Mouse (Mus musculus) neural tube, embryonic 13.5 days (tissue): ENCODE data around the gene Ildr1. TPM values are rescaled to one million over a fixed set of nuclear protein-coding genes. Genes with fewer than 3 reads are reported as not detected.
A peak's percentile ranks its signal among the peaks of the same experiment; 100 is the strongest.

Experiments used
- ATAC-seq: fragments of 200-750 bp; cut with Nextera tagmentation; 2 replicates; pipeline ENCODE4 v1.8.0; 2017; ENCODE audit warnings: low read depth, mild to moderate bottlenecking, moderate TSS enrichment, moderate library complexity
- H3K27ac ChIP-seq: fragments of 300-500 bp; sonication (generic); replicated peaks from 2 replicates; pipeline ENCODE4 v1.5.1; 2015; ENCODE audit warnings: moderate library complexity, mild to moderate bottlenecking, inconsistent platforms
- H3K27me3 ChIP-seq: fragments of 300-500 bp; sonication (generic); 2 replicates; pipeline ENCODE4 v1.6.1; 2015; ENCODE audit warnings: mild to moderate bottlenecking, inconsistent platforms
- H3K36me3 ChIP-seq: fragments of 300-500 bp; sonication (generic); 2 replicates; pipeline ENCODE4 v1.6.1; 2015; ENCODE audit warnings: mild to moderate bottlenecking, inconsistent platforms
- H3K4me1 ChIP-seq: fragments of 300-500 bp; sonication (generic); replicated peaks from 2 replicates; pipeline ENCODE4 v1.6.1; 2015; ENCODE audit warnings: inconsistent platforms
- H3K4me2 ChIP-seq: fragments of 300-500 bp; sonication (generic); 2 replicates; pipeline ENCODE4 v1.6.1; 2015; ENCODE audit warnings: inconsistent platforms, mild to moderate bottlenecking, moderate library complexity
- H3K4me3 ChIP-seq: fragments of 300-500 bp; sonication (generic); 2 replicates; pipeline ENCODE4 v1.5.1; 2015; ENCODE audit warnings: mild to moderate bottlenecking, inconsistent platforms
- H3K9ac ChIP-seq: fragments of 300-500 bp; sonication (generic); 2 replicates; pipeline ENCODE4 v1.6.1; 2015; ENCODE audit warnings: moderate library complexity, mild to moderate bottlenecking, inconsistent platforms
- H3K9me3 ChIP-seq: fragments of 300-500 bp; sonication (generic); 2 replicates; pipeline ENCODE4 v1.6.1; 2016; ENCODE audit warnings: inconsistent platforms
- WGBS: fragments of 180-500 bp; shearing (Covaris S2); methylation state at CpG from one replicate; pipeline ENCODE4 v1.1.7; 2015; 5-methylcytosine and 5-hydroxymethylcytosine counted together
- polyA plus RNA-seq: library from polyadenylated mRNA; unstranded; fragments of >200 nt; fragmentation: Nextera tagmentation; extraction: Ambion mirVana; gene quantifications from 2 replicates; pipeline ENCODE4 v1.2.1, GENCODE M21; 2015

Ildr1 gene
- polyA plus RNA-seq = not detected in 2 replicates

DNA sequence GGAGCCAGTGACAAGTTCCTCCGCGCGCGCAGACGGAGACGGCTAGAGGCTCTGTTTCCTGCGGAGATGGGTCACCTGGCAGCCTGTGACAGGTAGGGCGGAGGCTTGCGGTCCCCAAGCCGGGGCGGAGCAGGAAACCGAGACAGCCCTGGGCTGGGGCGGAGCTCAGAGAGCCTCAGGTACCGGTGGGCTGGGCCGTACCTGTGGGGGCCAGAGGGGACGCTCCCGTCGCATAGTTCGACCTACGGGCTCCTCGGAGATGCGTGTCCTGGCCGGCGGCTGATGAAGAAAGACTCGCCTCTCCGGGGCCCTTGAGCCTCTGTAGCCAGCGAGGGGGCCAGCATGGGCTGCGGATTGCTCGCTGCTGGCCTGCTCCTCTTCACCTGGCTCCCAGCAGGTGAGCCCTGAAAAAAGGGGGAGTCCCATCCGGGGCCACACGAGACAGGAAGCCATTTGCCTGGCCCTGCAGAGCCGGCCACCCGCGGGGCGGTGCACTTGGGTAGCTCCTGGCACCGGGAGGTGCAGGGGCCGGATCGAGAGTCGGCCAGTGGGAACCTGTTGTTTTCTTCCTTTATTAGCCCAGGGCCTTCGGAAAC lies at the start of gene Ildr1:
Gene Ildr1, plus strand, starts transcription at position 161 of the 596 bp plus-strand sequence.
- 2% methylated on average over 40 of the region's 40 CpGs for WGBS
- H3K4me2 ChIP-seq = peak within 1 kb of the TSS; percentile 74
- no peak within 1 kb of the TSS for H3K27ac ChIP-seq
- no peaks in the 10 kb centered on the region for H3K9me3 ChIP-seq
- no peaks in the 10 kb centered on the region for H3K36me3 ChIP-seq
- H3K9ac ChIP-seq = peak within 1 kb of the TSS; percentile 64
- peak within 1 kb of the TSS; percentile 44 for H3K4me3 ChIP-seq
- H3K27me3 ChIP-seq = peaks cover 37% of the 10 kb centered on the region
- H3K4me1 ChIP-seq = peaks cover 8% of the 10 kb centered on the region
- ATAC-seq = peak; percentile 47; the same call in 1 of the 2 replicates

DNA sequence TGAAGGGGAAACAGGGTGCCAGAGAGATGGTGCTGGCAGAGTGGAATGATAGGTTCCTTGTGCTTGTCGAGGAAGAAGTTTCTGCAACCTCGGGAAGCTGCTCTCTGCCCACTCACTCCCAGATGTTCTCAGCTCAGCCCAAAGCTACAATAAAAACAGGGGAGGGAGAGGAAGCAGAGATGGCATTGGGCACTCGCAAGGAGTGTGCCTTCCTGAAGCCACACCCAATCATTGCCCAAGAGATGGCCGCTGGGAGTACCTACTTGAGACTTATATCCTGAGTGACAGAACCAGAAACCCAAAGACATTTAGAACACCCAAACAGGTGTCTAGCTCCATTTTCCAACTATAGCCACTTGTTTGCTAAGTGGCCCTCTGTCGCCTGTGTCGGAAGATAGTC lies 48.7 kb upstream of the Ildr1 start:
- no peaks in the 10 kb centered on the region for H3K27me3 ChIP-seq
- WGBS = 87% methylated on average over 6 of the region's 6 CpGs
- H3K9me3 ChIP-seq = no peaks in the 10 kb centered on the region
- no peaks in the 10 kb centered on the region for H3K36me3 ChIP-seq
- no peak overlapping the region for H3K27ac ChIP-seq
- H3K4me3 ChIP-seq = no peak overlapping the region
- peaks cover 9% of the 10 kb centered on the region; the same call in 1 of the 2 replicates for H3K4me1 ChIP-seq
- no peak for ATAC-seq
- no peak overlapping the region for H3K4me2 ChIP-seq
- H3K9ac ChIP-seq = no peak overlapping the region

DNA sequence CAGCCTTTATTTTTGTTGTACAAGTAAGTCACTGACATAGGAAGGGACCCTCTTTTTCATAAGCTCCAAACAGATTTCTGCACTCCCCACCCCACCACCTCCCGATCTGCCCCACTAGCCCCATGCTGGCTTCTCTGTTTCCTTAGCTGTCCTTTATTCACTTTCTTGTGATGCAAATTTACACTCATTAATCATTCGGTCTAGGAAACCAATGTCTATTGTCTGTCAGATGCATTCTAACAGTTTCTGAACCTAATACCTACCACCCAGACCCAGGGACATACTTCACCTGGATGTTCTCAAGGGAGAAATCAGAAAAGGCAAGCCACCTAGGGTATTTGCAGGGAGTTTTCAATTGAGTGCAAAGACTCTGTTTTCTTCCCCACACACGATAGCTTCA lies 44.5 kb upstream of the Ildr1 start:
- no peak overlapping the region for H3K9ac ChIP-seq
- 18% methylated on average over 3 of the region's 3 CpGs for WGBS
- H3K36me3 ChIP-seq = no peaks in the 10 kb centered on the region
- H3K4me2 ChIP-seq = no peak overlapping the region
- H3K9me3 ChIP-seq = no peaks in the 10 kb centered on the region
- ATAC-seq = no peak
- peaks cover 9% of the 10 kb centered on the region; the same call in 1 of the 2 replicates for H3K4me1 ChIP-seq
- no peaks in the 10 kb centered on the region for H3K27me3 ChIP-seq
- no peak overlapping the region for H3K27ac ChIP-seq
- H3K4me3 ChIP-seq = no peak overlapping the region

DNA sequence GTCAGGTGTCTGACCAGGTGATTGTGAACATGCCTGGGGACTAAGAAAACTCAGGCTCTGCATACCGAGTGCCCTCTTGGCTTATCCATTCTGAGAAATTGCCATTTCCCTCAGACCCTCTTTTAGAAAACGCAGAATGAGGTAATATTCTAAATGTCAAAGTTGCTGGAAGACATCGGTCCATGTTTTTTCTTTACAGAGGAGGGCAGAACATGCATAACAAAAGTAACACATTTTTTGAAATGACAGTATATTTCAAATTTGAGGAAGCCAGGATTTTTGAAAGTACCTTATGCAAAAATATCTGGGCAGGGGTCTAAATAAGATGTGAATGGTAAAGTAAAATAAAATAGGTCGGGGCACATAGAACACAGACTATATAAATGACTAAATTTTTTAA lies 43.3 kb upstream of the Ildr1 start:
- peaks cover 9% of the 10 kb centered on the region; the same call in 1 of the 2 replicates for H3K4me1 ChIP-seq
- no peaks in the 10 kb centered on the region for H3K36me3 ChIP-seq
- H3K9me3 ChIP-seq = no peaks in the 10 kb centered on the region
- 93% methylated on average over 4 of the region's 4 CpGs for WGBS
- H3K27ac ChIP-seq = no peak overlapping the region
- H3K4me2 ChIP-seq = no peak overlapping the region
- H3K4me3 ChIP-seq = no peak overlapping the region
- no peaks in the 10 kb centered on the region for H3K27me3 ChIP-seq
- no peak for ATAC-seq
- H3K9ac ChIP-seq = no peak overlapping the region

DNA sequence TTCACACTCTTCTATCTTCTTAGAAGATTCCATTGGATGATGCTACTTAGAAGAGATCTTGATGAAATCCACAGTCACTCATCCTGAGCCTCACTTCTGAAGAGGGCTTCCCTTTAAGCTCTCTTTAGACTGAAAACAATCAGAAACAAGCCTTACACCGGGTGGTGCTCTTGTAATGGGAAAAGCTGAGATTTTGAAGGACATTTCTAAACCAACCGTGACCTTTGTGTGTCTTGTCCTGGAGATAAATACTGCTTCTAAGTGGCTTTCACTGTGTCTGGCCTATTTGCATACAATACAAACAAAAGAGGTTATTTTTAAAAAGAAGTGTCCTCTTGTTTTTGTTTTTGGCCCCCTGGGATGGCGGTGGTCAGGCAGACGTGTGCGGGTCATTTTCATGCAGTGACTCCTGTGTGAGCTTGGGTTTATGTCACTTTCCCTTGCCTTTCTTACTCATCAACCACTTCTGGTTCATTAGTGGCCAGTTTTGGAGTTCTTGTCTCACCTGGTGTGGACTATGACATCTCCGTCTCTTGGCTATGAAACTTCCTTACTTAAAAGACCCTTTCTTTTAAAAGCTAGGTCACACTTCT lies 42.5 kb upstream of the Ildr1 start:
- Histone ChIP-seq H3K4me3 (no peak overlapping the region), H3K27ac (no peak overlapping the region), H3K36me3 (no peaks in the 10 kb centered on the region), H3K9ac (no peak overlapping the region), H3K9me3 (no peaks in the 10 kb centered on the region), H3K4me1 (peaks cover 9% of the 10 kb centered on the region; the same call in 1 of the 2 replicates), H3K4me2 (no peak overlapping the region), H3K27me3 (no peaks in the 10 kb centered on the region)
- 72% methylated on average over 6 of the region's 6 CpGs for WGBS
- ATAC-seq = no peak

DNA sequence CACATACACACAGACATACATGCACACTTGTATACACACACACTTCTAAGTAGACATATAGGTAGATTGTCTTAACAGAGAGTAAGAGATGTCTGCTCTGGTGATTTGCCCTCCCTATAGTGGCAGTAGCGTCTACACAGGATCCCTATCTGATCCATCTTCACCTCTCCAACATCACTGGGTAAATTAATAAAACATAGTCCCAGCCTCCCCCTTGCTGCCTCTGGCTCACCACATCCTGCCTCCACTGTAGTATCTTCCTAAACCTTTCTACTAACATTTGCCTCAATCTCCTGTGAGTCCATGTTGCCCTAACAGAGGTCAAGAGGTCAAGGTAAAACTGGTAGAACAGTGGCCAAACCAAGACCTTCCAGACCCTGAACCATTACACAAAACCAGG lies 38.6 kb upstream of the Ildr1 start:
- 97% methylated on average over 1 of the region's 1 CpGs for WGBS
- no peak for ATAC-seq
- H3K9me3 ChIP-seq = peaks cover 6% of the 10 kb centered on the region; the same call in 1 of the 2 replicates
- H3K9ac ChIP-seq = no peak overlapping the region
- no peak overlapping the region for H3K4me3 ChIP-seq
- H3K4me2 ChIP-seq = no peak overlapping the region
- no peaks in the 10 kb centered on the region for H3K36me3 ChIP-seq
- no peak overlapping the region for H3K27ac ChIP-seq
- no peaks in the 10 kb centered on the region for H3K4me1 ChIP-seq
- H3K27me3 ChIP-seq = no peaks in the 10 kb centered on the region

DNA sequence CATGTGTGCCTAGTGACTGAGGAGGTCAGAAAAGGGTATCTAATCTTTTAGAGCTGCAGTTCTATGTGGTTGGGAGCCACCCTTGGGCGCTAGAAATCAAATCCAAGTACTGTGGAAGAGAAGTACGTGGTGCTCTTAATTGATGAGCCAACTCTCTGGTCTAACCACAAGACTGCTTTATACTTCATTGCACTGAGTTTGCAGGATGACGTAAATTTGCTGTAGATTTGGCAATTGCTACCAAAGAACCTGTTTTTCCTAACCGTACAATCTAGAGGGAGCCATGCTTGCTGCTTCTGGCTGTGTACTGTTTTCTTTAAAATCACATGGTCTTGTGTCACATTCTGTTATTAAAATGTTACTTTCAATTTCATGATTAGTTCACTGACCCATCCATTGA lies 37.9 kb upstream of the Ildr1 start:
- Histone ChIP-seq H3K4me2 (no peak overlapping the region), H3K27ac (no peak overlapping the region), H3K9ac (no peak overlapping the region), H3K4me1 (no peaks in the 10 kb centered on the region), H3K27me3 (no peaks in the 10 kb centered on the region), H3K36me3 (no peaks in the 10 kb centered on the region), H3K9me3 (peaks cover 6% of the 10 kb centered on the region; the same call in 1 of the 2 replicates), H3K4me3 (no peak overlapping the region)
- no peak for ATAC-seq
- WGBS = 91% methylated on average over 4 of the region's 4 CpGs

DNA sequence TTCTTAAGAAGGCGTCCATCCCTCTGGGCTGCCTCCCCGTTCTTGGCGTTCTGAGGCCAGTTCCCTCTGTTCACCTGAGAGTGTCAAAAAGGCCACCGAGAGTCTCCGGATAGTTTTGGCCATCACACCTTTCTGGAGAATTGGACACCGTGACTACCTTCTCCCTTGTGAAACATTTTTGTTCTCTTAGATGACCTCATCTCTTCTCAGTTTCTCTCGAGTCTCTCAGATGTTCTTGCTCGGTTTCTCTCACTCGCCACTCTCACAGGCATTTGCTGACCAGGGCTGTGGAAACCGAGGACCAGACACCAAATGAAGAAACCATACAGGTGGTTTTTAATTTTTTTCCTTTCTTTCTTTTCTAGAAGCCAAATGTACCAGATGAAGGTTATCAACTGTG lies 32.4 kb upstream of the Ildr1 start:
- Histone ChIP-seq H3K9me3 (peaks cover 6% of the 10 kb centered on the region; the same call in 1 of the 2 replicates), H3K4me2 (no peak overlapping the region), H3K4me1 (no peaks in the 10 kb centered on the region), H3K9ac (no peak overlapping the region), H3K27ac (no peak overlapping the region), H3K36me3 (no peaks in the 10 kb centered on the region), H3K4me3 (no peak overlapping the region), H3K27me3 (no peaks in the 10 kb centered on the region)
- WGBS = 91% methylated on average over 10 of the region's 10 CpGs
- no peak for ATAC-seq

DNA sequence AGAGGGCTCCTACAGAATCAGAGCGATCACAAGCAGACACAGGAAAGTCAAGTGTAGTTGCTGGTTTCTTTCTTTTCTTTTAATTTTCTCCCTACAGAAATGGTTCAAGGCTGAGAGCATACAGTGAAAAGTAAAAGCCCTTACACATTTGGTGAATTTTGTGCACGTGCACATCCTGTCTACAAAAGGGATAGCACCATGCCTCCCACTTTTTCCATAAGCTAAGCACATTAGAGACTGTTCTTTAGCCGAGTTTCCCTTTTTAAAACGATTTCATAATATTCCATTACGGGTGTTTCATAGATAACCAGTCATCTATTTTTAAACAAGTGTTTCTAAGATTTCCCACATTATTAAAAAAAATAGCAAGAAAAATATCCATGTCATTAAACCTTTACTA lies 30.3 kb upstream of the Ildr1 start:
- Histone ChIP-seq H3K4me1 (no peaks in the 10 kb centered on the region), H3K36me3 (no peaks in the 10 kb centered on the region), H3K9ac (no peak overlapping the region), H3K27me3 (no peaks in the 10 kb centered on the region), H3K4me3 (no peak overlapping the region), H3K4me2 (no peak overlapping the region), H3K9me3 (no peaks in the 10 kb centered on the region), H3K27ac (no peak overlapping the region)
- ATAC-seq = no peak
- WGBS = 90% methylated on average over 5 of the region's 5 CpGs

DNA sequence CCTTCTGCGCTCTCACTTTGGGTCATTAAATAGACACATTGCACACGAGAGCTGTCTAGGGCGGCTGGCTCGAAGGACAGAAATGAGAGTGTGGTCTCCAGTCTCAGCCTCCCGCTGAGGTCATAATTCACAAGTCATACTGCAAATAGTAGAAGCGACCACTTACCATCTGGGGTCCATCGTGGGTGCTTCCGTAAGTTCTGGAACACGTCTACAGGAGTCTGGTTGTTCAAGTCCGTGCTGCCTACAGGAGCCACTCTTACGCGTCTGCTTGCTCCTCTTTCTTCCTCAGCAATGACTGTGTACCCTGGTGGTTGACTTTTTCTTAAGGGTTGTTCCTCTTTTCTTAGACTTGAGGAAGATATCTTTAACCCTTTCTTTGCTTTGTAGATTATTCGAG lies 28.0 kb upstream of the Ildr1 start, which contains the start of gene Cd86:
Gene Cd86, minus strand, starts transcription at position 300 of the 400 bp plus-strand sequence.
- H3K36me3 ChIP-seq = no peaks in the 10 kb centered on the region
- no peak within 1 kb of the TSS for H3K4me2 ChIP-seq
- no peaks in the 10 kb centered on the region for H3K4me1 ChIP-seq
- H3K27ac ChIP-seq = no peak within 1 kb of the TSS
- H3K27me3 ChIP-seq = no peaks in the 10 kb centered on the region
- no peak for ATAC-seq
- H3K9me3 ChIP-seq = no peaks in the 10 kb centered on the region
- H3K4me3 ChIP-seq = no peak within 1 kb of the TSS
- WGBS = 76% methylated on average over 13 of the region's 13 CpGs
- no peak within 1 kb of the TSS for H3K9ac ChIP-seq

DNA sequence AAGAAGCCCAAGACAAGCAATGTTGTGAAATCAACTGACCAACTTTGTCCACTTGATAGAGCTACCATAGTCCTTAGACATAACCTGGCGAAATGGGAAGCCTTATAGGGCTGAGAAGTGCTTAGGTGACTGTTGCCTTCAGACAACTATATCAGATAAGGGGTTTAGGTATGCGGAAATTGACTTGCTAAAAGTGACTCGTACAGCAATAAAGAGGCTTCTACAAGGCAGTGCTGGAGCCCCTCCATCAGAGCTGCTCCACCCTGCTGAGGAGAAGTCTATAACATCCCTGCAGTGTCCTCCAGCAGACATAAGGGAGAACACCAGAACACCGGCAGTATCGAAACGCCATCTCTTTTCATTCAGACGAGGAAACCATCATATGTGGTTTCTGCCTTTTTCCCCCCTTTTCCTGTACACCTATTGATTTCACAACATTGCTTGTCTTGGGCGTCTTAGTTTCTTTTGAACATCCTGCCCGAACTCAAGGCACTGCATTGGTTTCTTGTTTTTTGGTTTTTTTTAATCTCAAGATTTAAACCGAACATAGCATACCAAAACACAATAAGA lies 27.2 kb upstream of the Ildr1 start:
- H3K9me3 ChIP-seq = no peaks in the 10 kb centered on the region
- ATAC-seq = no peak
- 94% methylated on average over 10 of the region's 10 CpGs for WGBS
- no peak overlapping the region for H3K4me3 ChIP-seq
- no peaks in the 10 kb centered on the region for H3K4me1 ChIP-seq
- no peak overlapping the region for H3K4me2 ChIP-seq
- no peak overlapping the region for H3K27ac ChIP-seq
- no peaks in the 10 kb centered on the region for H3K27me3 ChIP-seq
- no peak overlapping the region for H3K9ac ChIP-seq
- H3K36me3 ChIP-seq = no peaks in the 10 kb centered on the region

- H3K4me2 ChIP-seq = no peak overlapping the region
- no peak overlapping the region for H3K4me3 ChIP-seq
- no peaks in the 10 kb centered on the region for H3K9me3 ChIP-seq
- no peaks in the 10 kb centered on the region for H3K36me3 ChIP-seq
- no peaks in the 10 kb centered on the region for H3K4me1 ChIP-seq
- WGBS = 89% methylated on average over 3 of the region's 3 CpGs
- no peak for ATAC-seq
- no peak overlapping the region for H3K27ac ChIP-seq
- no peaks in the 10 kb centered on the region for H3K27me3 ChIP-seq
- no peak overlapping the region for H3K9ac ChIP-seq
Observed at GRCm38 (mm10) chr16:36670590-36670989, 23.2 kb upstream of the Ildr1 start.
